Mouse (Mus musculus) megakaryocyte, adult 5-6 weeks (primary cell): ENCODE data around the gene Depdc7. TPM values are rescaled to one million over a fixed set of nuclear protein-coding genes. Genes with fewer than 3 reads are reported as not detected.

Source experiments
- total RNA-seq, 2 experiments: library from RNA; stranded (forward) in 1 of 2; stranded (reverse) in 1 of 2; fragments of 153-499, 151-499 nt in 1 of 2; fragments of 221-1000, 200-1000 nt in 1 of 2; gene quantifications; 2 replicates each; pipeline versions ENCODE4 v1.2.3 to v1.2.4; 2015 to 2017

The Depdc7 gene
- total RNA-seq, 2 experiments from 2014 or later, result 14.0 to 15.3 TPM

Other genes starting within 250 kb of the Depdc7 start
- 50.2 and 53.1 TPM in 2 replicates for gene Hipk3, start 248.4 kb downstream of the Depdc7 start, total RNA-seq (2015)
- gene Hipk3, start 248.4 kb downstream of the Depdc7 start, total RNA-seq (2017), result 39.1 and 50.4 TPM in 2 replicates
- 32.8 and 34.0 TPM in 2 replicates for gene Cstf3, start 152.4 kb downstream of the Depdc7 start, total RNA-seq (2015)
- 16.0 and 21.5 TPM in 2 replicates for gene Cstf3, start 152.4 kb downstream of the Depdc7 start, total RNA-seq (2017)
- gene Tcp11l1, start 30.7 kb downstream of the Depdc7 start, total RNA-seq (2015), result 10.6 and 14.6 TPM in 2 replicates
- 3.0 and 6.7 TPM in 2 replicates for gene Tcp11l1, start 30.7 kb downstream of the Depdc7 start, total RNA-seq (2017)
- not detected in 2 replicates for gene Pin1rt1, start 26.5 kb downstream of the Depdc7 start, total RNA-seq (2015)
- not detected in 2 replicates for gene Pin1rt1, start 26.5 kb downstream of the Depdc7 start, total RNA-seq (2017)
- 25.6 and 26.5 TPM in 2 replicates for gene Qser1, start 73.9 kb upstream of the Depdc7 start, total RNA-seq (2015)
- gene Qser1, start 73.9 kb upstream of the Depdc7 start, total RNA-seq (2017), result 6.8 and 9.7 TPM in 2 replicates
- 0.09 TPM in 1 of 2 replicates, not detected in the other for gene Prrg4, start 107.0 kb upstream of the Depdc7 start, total RNA-seq (2015)
- gene Prrg4, start 107.0 kb upstream of the Depdc7 start, total RNA-seq (2017), result 0.15 and 0.16 TPM in 2 replicates
- gene Ccdc73, start 124.9 kb upstream of the Depdc7 start, total RNA-seq (2015), result 2.2 and 7.2 TPM in 2 replicates
- 6.5 and 8.5 TPM in 2 replicates for gene Ccdc73, start 124.9 kb upstream of the Depdc7 start, total RNA-seq (2017)